In the genomic region with DNA sequence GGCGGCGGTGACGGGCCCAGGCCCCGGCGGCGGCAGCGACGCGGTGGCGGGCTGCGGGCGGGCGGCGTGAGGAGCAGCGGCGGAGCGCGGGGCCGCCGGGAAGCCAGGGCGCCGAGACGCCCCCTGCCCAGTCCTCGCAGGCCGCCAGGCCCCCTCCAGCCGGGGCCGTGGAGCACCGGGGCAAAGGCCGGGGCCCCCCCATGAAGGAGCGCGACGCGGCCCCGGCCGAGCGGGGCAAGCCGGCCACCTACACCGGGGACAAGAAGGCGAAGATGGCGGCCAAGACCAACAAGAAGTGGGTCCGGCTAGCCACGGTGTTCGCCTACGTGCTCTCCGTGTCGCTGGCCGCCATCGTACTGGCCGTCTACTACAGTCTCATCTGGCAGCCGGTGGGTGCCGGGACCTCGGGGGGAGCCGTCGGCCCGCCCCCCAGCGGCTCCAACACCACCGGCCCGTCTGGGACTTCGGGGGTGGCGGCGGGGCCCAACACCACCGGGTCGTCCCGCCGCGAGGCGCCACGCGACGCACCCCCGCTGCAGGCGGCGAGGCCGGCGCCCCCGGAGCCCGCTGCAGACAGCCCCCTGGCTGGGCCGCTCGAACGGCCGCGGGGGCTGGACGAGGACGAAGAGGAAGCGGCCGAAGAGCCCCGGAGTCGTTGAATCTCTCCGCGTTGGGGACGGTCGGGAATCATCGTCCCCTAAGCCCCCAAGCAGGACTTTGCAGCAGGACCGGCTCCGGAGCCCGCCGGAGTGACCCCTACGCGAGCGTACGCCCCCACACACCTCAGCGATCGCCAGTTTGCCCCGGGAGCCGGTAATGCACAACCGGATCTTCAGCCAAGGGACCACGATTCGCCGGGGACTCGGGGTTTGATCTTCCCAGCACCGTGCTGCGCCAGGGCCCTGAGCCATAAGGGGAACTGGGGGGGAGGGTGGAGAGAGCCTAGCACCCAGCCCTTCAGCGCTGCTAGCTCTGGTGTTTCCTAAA, we compare ENCODE assay signal across 7 mouse cellular contexts. TPM values are rescaled to one million over a fixed set of nuclear protein-coding genes. Genes with fewer than 3 reads are reported as not detected.
A peak's percentile ranks its signal among the peaks of the same experiment; 100 is the strongest.
DNase-seq lines count a peak whose midpoint lies in the region; ATAC-seq and TF ChIP-seq lines count a peak whose summit lies in the region.

No protein-coding gene starts in this region.

- peak overlapping the region; percentile 81 for H3K9ac ChIP-seq in CH12.LX (ENCODE audit: insufficient read depth, low read depth)
- H3K9ac ChIP-seq in heart, embryonic 11.5 days (ENCODE audit: low read depth, low read length), result peak overlapping the region; percentile 91
- peak overlapping the region; percentile 84 for H3K9ac ChIP-seq in kidney, postnatal 0 days (ENCODE audit: low read depth, low read length)
- H3K9ac ChIP-seq in stomach, embryonic 16.5 days (ENCODE audit: low read length), result peak overlapping the region; percentile 92

- 1% methylated on average over 106 of the region's 113 CpGs for WGBS in heart, embryonic 11.5 days (ENCODE audit: insufficient replicate concordance)
- WGBS in kidney, postnatal 0 days, result under 1% methylated on average over 92 of the region's 113 CpGs
- WGBS in stomach, embryonic 16.5 days, result under 1% methylated on average over 107 of the region's 113 CpGs

- peaks cover 0 to 14% of the 10 kb centered on the region in 2 experiments for H3K36me3 ChIP-seq in CH12.LX (replicated peaks in 1 of 2; ENCODE audit: control insufficient read depth in 1 of 2, insufficient read depth in 1 of 2, low read length in 1 of 2)
- no peaks in the 10 kb centered on the region for H3K36me3 ChIP-seq in heart, embryonic 11.5 days (ENCODE audit: control insufficient read depth, insufficient read depth, low read length)
- no peaks in the 10 kb centered on the region for H3K36me3 ChIP-seq in kidney, postnatal 0 days (ENCODE audit: insufficient read depth, low read length)
- H3K36me3 ChIP-seq in stomach, embryonic 16.5 days (ENCODE audit: control insufficient read depth, insufficient read depth, low read length), result no peaks in the 10 kb centered on the region

- dilution Hi-C loops in CH12.LX (cut with MboI; ENCODE audit: extremely low pct_ligation_motif_present, extremely low pct_unique_long_range_greater_than_20kb, low sequenced_read_pairs), result no loop called here

- TF ChIP-seq EP300 in CH12.LX (IDR thresholded peaks at IDR 0.05; ENCODE audit: low read length), result no peak

- H3K4me2 ChIP-seq in CH12.LX (ENCODE audit: insufficient read depth, low read depth, poor library complexity, severe bottlenecking), result peak overlapping the region; percentile 38
- peak overlapping the region; percentile 85 for H3K4me2 ChIP-seq in heart, embryonic 11.5 days
- peak overlapping the region; percentile 99 for H3K4me2 ChIP-seq in kidney, postnatal 0 days (ENCODE audit: low read length)
- peak overlapping the region; percentile 95 for H3K4me2 ChIP-seq in stomach, embryonic 16.5 days (ENCODE audit: low read depth, low read length)

- no peak for TF ChIP-seq POLR2A in CH12.LX (IDR thresholded peaks at IDR 0.05; ENCODE audit: low read depth, low read length)

- no peak for TF ChIP-seq CTCF in CH12.LX (conservative IDR thresholded peaks at IDR 0.05 in 1 of 2, IDR thresholded peaks at IDR 0.05 in 1 of 2; ENCODE audit: low read depth in 2 of 2, low read length in 2 of 2)
- no peak for TF ChIP-seq CTCF in kidney, postnatal 0 days (IDR thresholded peaks at IDR 0.05; ENCODE audit: low read depth)

- no peaks in the 10 kb centered on the region for H3K79me2 ChIP-seq in CH12.LX (replicated peaks; ENCODE audit: control insufficient read depth, extremely low read depth, insufficient read depth, poor library complexity, severe bottlenecking)

- peaks cover 4 to 51% of the 10 kb centered on the region in 2 experiments; a peak in 3 of 4 replicates for H3K4me1 ChIP-seq in CH12.LX (ENCODE audit: control insufficient read depth in 1 of 2, insufficient read depth in 2 of 2)
- peaks cover 37% of the 10 kb centered on the region for H3K4me1 ChIP-seq in heart, embryonic 11.5 days (ENCODE audit: control insufficient read depth, insufficient read depth, low read length)
- peaks cover 7% of the 10 kb centered on the region for H3K4me1 ChIP-seq in kidney, postnatal 0 days (replicated peaks; ENCODE audit: insufficient read depth, low read length)
- H3K4me1 ChIP-seq in stomach, embryonic 16.5 days (ENCODE audit: control insufficient read depth, insufficient read depth, low read length), result peaks cover 22% of the 10 kb centered on the region; the same call in 1 of the 2 replicates

- H3K27me3 ChIP-seq in CH12.LX (replicated peaks), result peaks cover 16% of the 10 kb centered on the region
- peaks cover 14% of the 10 kb centered on the region for H3K27me3 ChIP-seq in heart, embryonic 11.5 days (ENCODE audit: control insufficient read depth, insufficient read depth, low read length)
- peaks cover 7% of the 10 kb centered on the region for H3K27me3 ChIP-seq in kidney, postnatal 0 days (ENCODE audit: insufficient read depth, low read length)
- peaks cover 6% of the 10 kb centered on the region; the same call in 1 of the 2 replicates for H3K27me3 ChIP-seq in stomach, embryonic 16.5 days (ENCODE audit: control insufficient read depth, insufficient read depth, low read length)

- no peak overlapping the region for H3K27ac ChIP-seq in CH12.LX (ENCODE audit: insufficient read depth, low read depth)
- H3K27ac ChIP-seq in heart, embryonic 11.5 days (ENCODE audit: low read depth, low read length), result peak overlapping the region; percentile 59
- H3K27ac ChIP-seq in kidney, postnatal 0 days, result peak overlapping the region; percentile 19
- H3K27ac ChIP-seq in stomach, embryonic 16.5 days (ENCODE audit: low read length), result peak overlapping the region; percentile 27

- peak; percentile 20 for ATAC-seq in heart, embryonic 11.5 days (replicated peaks; ENCODE audit: insufficient number of reproducible peaks, low FRiP score, low TSS enrichment)
- peak; percentile 67 for ATAC-seq in kidney, postnatal 0 days (replicated peaks; ENCODE audit: low FRiP score, low read depth)
- ATAC-seq in megakaryocyte-erythroid progenitor cell, adult 5-6 weeks (replicated peaks; ENCODE audit: low FRiP score, low TSS enrichment, poor library complexity, severe bottlenecking), result 0 out of 2 replicates have a peak, but pooled peaks have one; percentile 28
- ATAC-seq in stomach, embryonic 16.5 days (ENCODE audit: insufficient read depth, low FRiP score), result peak; percentile 21; the same call in 1 of the 2 replicates

- peak; percentile 68 for DNase-seq in A20 (ENCODE audit: low read depth, low spot score)
- DNase-seq in CH12.LX (ENCODE audit: extremely low read depth), result no peak
- peak; percentile 69 to 74 for DNase-seq in cerebellum, postnatal 10 days
- peak; percentile 50 for DNase-seq in kidney, postnatal 0 days (ENCODE audit: low spot score)

- H3K9me3 ChIP-seq in CH12.LX (replicated peaks; ENCODE audit: low read length), result no peaks in the 10 kb centered on the region
- H3K9me3 ChIP-seq in heart, embryonic 11.5 days (replicated peaks; ENCODE audit: control insufficient read depth, low read length), result no peaks in the 10 kb centered on the region
- H3K9me3 ChIP-seq in kidney, postnatal 0 days (replicated peaks; ENCODE audit: low read length), result no peaks in the 10 kb centered on the region
- no peaks in the 10 kb centered on the region for H3K9me3 ChIP-seq in stomach, embryonic 16.5 days (replicated peaks; ENCODE audit: control insufficient read depth, low read length)

- TF ChIP-seq RAD21 in CH12.LX (IDR thresholded peaks at IDR 0.05; ENCODE audit: low read depth, low read length), result no peak

- H3K4me3 ChIP-seq in CH12.LX (replicated peaks in 1 of 3; ENCODE audit: low read depth in 2 of 3, low read length in 2 of 3, poor library complexity in 1 of 3), result peak overlapping the region; percentile 58 to 93 (median 74)
- H3K4me3 ChIP-seq in heart, embryonic 11.5 days (ENCODE audit: low read depth, low read length), result peak overlapping the region; percentile 75
- H3K4me3 ChIP-seq in kidney, postnatal 0 days (replicated peaks; ENCODE audit: low read depth, low read length), result peak overlapping the region; percentile 69
- H3K4me3 ChIP-seq in stomach, embryonic 16.5 days (replicated peaks; ENCODE audit: low read length), result peak overlapping the region; percentile 88

- in situ Hi-C loops in CH12.LX (cut with MboI; ENCODE audit: low pct_ligation_motif_present, low pct_unique_long_range_greater_than_20kb, low sequenced_read_pairs), result loop anchor here (25.0 kb wide), 1 partner anchor 259 kb away; a partner anchor contains a TSS

RNA-seq across cellular contexts. Expression of a gene that starts 0.7 kb away (rescaled TPM):
- total RNA-seq in CH12.LX (2012; rRNA removed), result 4.2 and 4.3 TPM in 2 replicates
- 3.6 TPM in 2 replicates for total RNA-seq in CH12.LX (2014; rRNA removed)
- polyA plus RNA-seq in CH12.LX (2012; ENCODE audit: insufficient read length, low read depth), result 2.6 and 2.7 TPM in 2 replicates
- 45.4 and 46.7 TPM in 2 replicates for polyA plus RNA-seq in heart, embryonic 11.5 days (2014; fragmentation: Nextera tagmentation; extraction: Ambion mirVana)
- 16.1 and 16.8 TPM in 2 replicates for polyA plus RNA-seq in kidney, postnatal 0 days (2015; fragmentation: Nextera tagmentation; extraction: Ambion mirVana)
- total RNA-seq in megakaryocyte-erythroid progenitor cell, adult 5-6 weeks (2014; fragmentation: Nextera tagmentation), result 14.5 and 20.5 TPM in 2 replicates
- 10.1 and 13.9 TPM in 2 replicates for total RNA-seq in megakaryocyte-erythroid progenitor cell, adult 5-6 weeks (2017)
- polyA plus RNA-seq in stomach, embryonic 16.5 days (2015; fragmentation: Nextera tagmentation; extraction: Ambion mirVana), result 26.0 and 28.5 TPM in 2 replicates

RNA-seq across cellular contexts. Expression of a gene that starts 16.3 kb away (rescaled TPM):
- total RNA-seq in CH12.LX (2012; rRNA removed) (not detected in 2 replicates), CH12.LX (2014; rRNA removed) (not detected in 2 replicates)
- not detected in 2 replicates for polyA plus RNA-seq in CH12.LX (2012; ENCODE audit: insufficient read length, low read depth)
- 1.0 and 1.3 TPM in 2 replicates for polyA plus RNA-seq in heart, embryonic 11.5 days (2014; fragmentation: Nextera tagmentation; extraction: Ambion mirVana)
- 0.91 and 0.95 TPM in 2 replicates for polyA plus RNA-seq in kidney, postnatal 0 days (2015; fragmentation: Nextera tagmentation; extraction: Ambion mirVana)
- 0.27 and 1.5 TPM in 2 replicates for total RNA-seq in megakaryocyte-erythroid progenitor cell, adult 5-6 weeks (2014; fragmentation: Nextera tagmentation)
- 0.09 and 1.3 TPM in 2 replicates for total RNA-seq in megakaryocyte-erythroid progenitor cell, adult 5-6 weeks (2017)
- polyA plus RNA-seq in stomach, embryonic 16.5 days (2015; fragmentation: Nextera tagmentation; extraction: Ambion mirVana), result 2.9 and 4.0 TPM in 2 replicates

RNA-seq across cellular contexts. Expression of a gene that starts 18.0 kb away (rescaled TPM):
- total RNA-seq in CH12.LX (2012; rRNA removed) (6.9 and 7.8 TPM in 2 replicates), CH12.LX (2014; rRNA removed) (5.7 and 6.4 TPM in 2 replicates)
- 18.9 and 22.3 TPM in 2 replicates for polyA plus RNA-seq in CH12.LX (2012; ENCODE audit: insufficient read length, low read depth)
- 0.99 and 1.4 TPM in 2 replicates for polyA plus RNA-seq in heart, embryonic 11.5 days (2014; fragmentation: Nextera tagmentation; extraction: Ambion mirVana)
- 1.3 and 1.4 TPM in 2 replicates for polyA plus RNA-seq in kidney, postnatal 0 days (2015; fragmentation: Nextera tagmentation; extraction: Ambion mirVana)
- total RNA-seq in megakaryocyte-erythroid progenitor cell, adult 5-6 weeks (2014; fragmentation: Nextera tagmentation), result 12.9 and 24.3 TPM in 2 replicates
- 6.2 and 16.3 TPM in 2 replicates for total RNA-seq in megakaryocyte-erythroid progenitor cell, adult 5-6 weeks (2017)
- polyA plus RNA-seq in stomach, embryonic 16.5 days (2015; fragmentation: Nextera tagmentation; extraction: Ambion mirVana), result 1.4 and 2.0 TPM in 2 replicates

RNA-seq across cellular contexts. Expression of a gene that starts 26.4 kb away (rescaled TPM):
- not detected in 2 replicates for total RNA-seq in CH12.LX (2012; rRNA removed)
- total RNA-seq in CH12.LX (2014; rRNA removed), result not detected in 2 replicates
- polyA plus RNA-seq in CH12.LX (2012; ENCODE audit: insufficient read length, low read depth), result not detected in 2 replicates
- polyA plus RNA-seq in heart, embryonic 11.5 days (2014; fragmentation: Nextera tagmentation; extraction: Ambion mirVana), result not detected in 2 replicates
- not detected in 2 replicates for polyA plus RNA-seq in kidney, postnatal 0 days (2015; fragmentation: Nextera tagmentation; extraction: Ambion mirVana)
- total RNA-seq in megakaryocyte-erythroid progenitor cell, adult 5-6 weeks (2014; fragmentation: Nextera tagmentation), result not detected in 2 replicates
- not detected in 2 replicates for total RNA-seq in megakaryocyte-erythroid progenitor cell, adult 5-6 weeks (2017)
- polyA plus RNA-seq in stomach, embryonic 16.5 days (2015; fragmentation: Nextera tagmentation; extraction: Ambion mirVana), result 22.2 and 38.3 TPM in 2 replicates

RNA-seq across cellular contexts. Expression of a gene that starts 33.3 kb away (rescaled TPM):
- total RNA-seq in CH12.LX (2012; rRNA removed), result not detected in 2 replicates
- total RNA-seq in CH12.LX (2014; rRNA removed), result not detected in 2 replicates
- polyA plus RNA-seq in CH12.LX (2012; ENCODE audit: insufficient read length, low read depth), result not detected in 2 replicates
- polyA plus RNA-seq in heart, embryonic 11.5 days (2014; fragmentation: Nextera tagmentation; extraction: Ambion mirVana), result 0.21 and 0.27 TPM in 2 replicates
- polyA plus RNA-seq in kidney, postnatal 0 days (2015; fragmentation: Nextera tagmentation; extraction: Ambion mirVana), result 0.01 and 0.05 TPM in 2 replicates
- total RNA-seq in megakaryocyte-erythroid progenitor cell, adult 5-6 weeks (2014; fragmentation: Nextera tagmentation), result not detected in 2 replicates
- total RNA-seq in megakaryocyte-erythroid progenitor cell, adult 5-6 weeks (2017), result not detected in 2 replicates
- polyA plus RNA-seq in stomach, embryonic 16.5 days (2015; fragmentation: Nextera tagmentation; extraction: Ambion mirVana), result 2.1 and 2.5 TPM in 2 replicates

Comparison
In these comparisons a context has a peak if more than half of its experiments do, and no peak if none do; other contexts are left out.
1. H3K4me2 ChIP-seq: peak in every context shown above with its lines; median percentile 99 in kidney, postnatal 0 days; 95 in stomach, embryonic 16.5 days; 85 in heart, embryonic 11.5 days; 38 in CH12.LX.